24 mouse cellular contexts compared by ENCODE assay signal in genomic region chr2:37856955-37857354, GRCm38 (mm10).
"Had no signal": no experiment of that assay in that cellular context is flagged by ENCODE, and none has a peak within 500 bp of the region (broad histone marks: within the 10 kb centered on the region; RNA-seq: fewer than 3 reads in every experiment).

No protein-coding gene starts in this region.

- ATAC-seq: hindbrain, postnatal 0 days; inflammation-experienced regulatory T-cells, adult 6 months; midbrain, embryonic 13.5 days; midbrain, embryonic 16.5 days had no signal

- H3K4me1 ChIP-seq: midbrain, embryonic 10.5 days; midbrain, embryonic 13.5 days had no signal

- DNase-seq: kidney, adult 11 months; kidney, adult 8-10 months; kidney, postnatal 10 days; kidney, postnatal 36 days; left cerebral cortex, postnatal 4 days; lung, adult 2 months; retina, postnatal 1 day; right cerebral cortex, postnatal 25 days; spleen, adult 18-20 months; thymus, adult 2 months; thymus, postnatal 14 days; thymus, postnatal 4 days had no signal

- H3K9me3 ChIP-seq: kidney, embryonic 15.5 days; limb, embryonic 12.5 days; limb, embryonic 15.5 days; megakaryocyte, embryonic 14.5 days; midbrain, embryonic 10.5 days; midbrain, embryonic 13.5 days; neural tube, embryonic 13.5 days had no signal

- H3K27ac ChIP-seq: hindbrain, postnatal 0 days; kidney, embryonic 15.5 days; limb, embryonic 12.5 days; limb, embryonic 15.5 days; macrophage; midbrain, embryonic 10.5 days; midbrain, embryonic 13.5 days; neural tube, embryonic 13.5 days had no signal

- H3K27me3 ChIP-seq: kidney, embryonic 15.5 days; limb, embryonic 12.5 days; limb, embryonic 15.5 days; megakaryocyte, embryonic 14.5 days; midbrain, embryonic 13.5 days; neural tube, embryonic 13.5 days had no signal

- H3K9ac ChIP-seq: kidney, embryonic 15.5 days; limb, embryonic 12.5 days; limb, embryonic 15.5 days; midbrain, embryonic 13.5 days; neural tube, embryonic 13.5 days had no signal

- H3K4me2 ChIP-seq: kidney, embryonic 15.5 days; limb, embryonic 12.5 days; limb, embryonic 15.5 days; midbrain, embryonic 13.5 days; neural tube, embryonic 13.5 days had no signal

- H3K36me3 ChIP-seq: kidney, embryonic 15.5 days; midbrain, embryonic 10.5 days; neural tube, embryonic 13.5 days had no signal

- H3K4me3 ChIP-seq: kidney, embryonic 15.5 days; limb, embryonic 12.5 days; limb, embryonic 15.5 days; megakaryocyte, embryonic 14.5 days; midbrain, embryonic 10.5 days; midbrain, embryonic 13.5 days; myocyte; neural tube, embryonic 13.5 days had no signal
